Mouse (Mus musculus): Measurements from ENCODE around the gene Gm42906. TPM values are rescaled to one million over a fixed set of nuclear protein-coding genes. Genes with fewer than 3 reads are reported as not detected.

Gm42906 gene
- total RNA-seq, 2 experiments from 2014 or later = not detected

GRCm38 (mm10) chr5:151054100-151054742 lies 373.7 kb downstream of the Gm42906 start:
- no peak for ATAC-seq (replicated peaks; ENCODE audit: poor library complexity, severe bottlenecking)

- no peak for ATAC-seq (replicated peaks; ENCODE audit: poor library complexity, severe bottlenecking)
Measured at GRCm38 (mm10) chr5:151053190-151053589, 374.8 kb downstream of the Gm42906 start.

- ATAC-seq (replicated peaks; ENCODE audit: poor library complexity, severe bottlenecking) = no peak
Measured at GRCm38 (mm10) chr5:151052331-151052730, 375.6 kb downstream of the Gm42906 start.

- ATAC-seq (replicated peaks; ENCODE audit: poor library complexity, severe bottlenecking) = no peak
Measured at GRCm38 (mm10) chr5:151047488-151047887, 380.5 kb downstream of the Gm42906 start.

- no peak for ATAC-seq (replicated peaks; ENCODE audit: poor library complexity, severe bottlenecking)
Measured at GRCm38 (mm10) chr5:151046917-151047316, 381.0 kb downstream of the Gm42906 start.

- ATAC-seq (replicated peaks; ENCODE audit: poor library complexity, severe bottlenecking) = no peak
Measured at GRCm38 (mm10) chr5:151046131-151046530, 381.8 kb downstream of the Gm42906 start.

GRCm38 (mm10) chr5:151042911-151043310 lies 385.1 kb downstream of the Gm42906 start:
- no peak for ATAC-seq (replicated peaks; ENCODE audit: poor library complexity, severe bottlenecking)

- ATAC-seq (replicated peaks; ENCODE audit: poor library complexity, severe bottlenecking) = no peak
Measured at GRCm38 (mm10) chr5:151037871-151038270, 390.1 kb downstream of the Gm42906 start.

- no peak for ATAC-seq (replicated peaks; ENCODE audit: poor library complexity, severe bottlenecking)
Measured at GRCm38 (mm10) chr5:151034715-151035512, 393.0 kb downstream of the Gm42906 start.

GRCm38 (mm10) chr5:151028906-151029305 lies 399.1 kb downstream of the Gm42906 start:
- ATAC-seq (replicated peaks; ENCODE audit: poor library complexity, severe bottlenecking) = no peak

GRCm38 (mm10) chr5:151027171-151027570 lies 400.8 kb downstream of the Gm42906 start:
- ATAC-seq (replicated peaks; ENCODE audit: poor library complexity, severe bottlenecking) = no peak

- ATAC-seq (replicated peaks; ENCODE audit: poor library complexity, severe bottlenecking) = no peak
Measured at GRCm38 (mm10) chr5:151026069-151026468, 401.9 kb downstream of the Gm42906 start.

- no peak for ATAC-seq (replicated peaks; ENCODE audit: poor library complexity, severe bottlenecking)
Measured at GRCm38 (mm10) chr5:151024483-151024882, 403.5 kb downstream of the Gm42906 start.

GRCm38 (mm10) chr5:151023461-151023860 lies 404.5 kb downstream of the Gm42906 start:
- ATAC-seq (replicated peaks; ENCODE audit: poor library complexity, severe bottlenecking) = no peak

GRCm38 (mm10) chr5:151022939-151023338 lies 405.0 kb downstream of the Gm42906 start:
- ATAC-seq (replicated peaks; ENCODE audit: poor library complexity, severe bottlenecking) = no peak

- ATAC-seq (replicated peaks; ENCODE audit: poor library complexity, severe bottlenecking) = no peak
Measured at GRCm38 (mm10) chr5:151022026-151022425, 405.9 kb downstream of the Gm42906 start.

GRCm38 (mm10) chr5:151020831-151021230 lies 407.1 kb downstream of the Gm42906 start:
- peak; percentile 33 for ATAC-seq (replicated peaks; ENCODE audit: poor library complexity, severe bottlenecking)

GRCm38 (mm10) chr5:151020031-151020820 lies 407.7 kb downstream of the Gm42906 start:
- ATAC-seq (replicated peaks; ENCODE audit: poor library complexity, severe bottlenecking) = 0 out of 2 replicates have a peak, but pooled peaks have one; percentile 9

- ATAC-seq (replicated peaks; ENCODE audit: poor library complexity, severe bottlenecking) = no peak
Measured at GRCm38 (mm10) chr5:151018959-151019358, 409.0 kb downstream of the Gm42906 start.

- ATAC-seq (replicated peaks; ENCODE audit: poor library complexity, severe bottlenecking) = no peak
Measured at GRCm38 (mm10) chr5:151018450-151018849, 409.5 kb downstream of the Gm42906 start.

All from granulocyte monocyte progenitor cell, adult 5-6 weeks (primary cell).